Mouse (Mus musculus): ENCODE measurements at regions not wholly inside any gene's neighbourhood (a gene's known extent, or its start where the extent isn't known, plus 50 kb on each side); places are given as distances from the start of the nearest gene placed in this dataset.

- H3K36me3 ChIP-seq (ENCODE audit: control insufficient read depth in 1 of 2, insufficient read depth in 2 of 2, low read length in 2 of 2): peaks cover 0 to 5% of the 10 kb centered on the region in 2 experiments; a peak in 1 of 4 replicates
- H3K9ac ChIP-seq (ENCODE audit: control insufficient read depth, low read depth, low read length, poor library complexity, severe bottlenecking): no peak overlapping the region
- no peak overlapping the region for H3K4me3 ChIP-seq (ENCODE audit: control insufficient read depth in 1 of 2, insufficient read depth in 1 of 2, low read depth in 2 of 2, low read length in 2 of 2)
- no peak for DNase-seq (ENCODE audit: low read depth, low spot score)
- H3K4me1 ChIP-seq (ENCODE audit: control insufficient read depth in 1 of 2, insufficient read depth in 2 of 2, low read length in 2 of 2): no peaks in the 10 kb centered on the region
- no peak for TF ChIP-seq POLR2AphosphoS2 (IDR thresholded peaks at IDR 0.05; ENCODE audit: low read length)
- TF ChIP-seq KAT2A (conservative IDR thresholded peaks at IDR 0.05; ENCODE audit: low read depth, low read length): no peak
- no peak for TF ChIP-seq EP300 (IDR thresholded peaks at IDR 0.05; ENCODE audit: low read depth in 1 of 2, low read length in 2 of 2)
- no peak for TF ChIP-seq MEF2A (IDR thresholded peaks at IDR 0.05; ENCODE audit: extremely low read depth, insufficient replicate concordance, low read depth, low read length, poor library complexity, severe bottlenecking)
- TF ChIP-seq RCOR1 (IDR thresholded peaks at IDR 0.05; ENCODE audit: low read depth, low read length): peak; percentile 26; the same call in 1 of the 2 replicates
- TF ChIP-seq MAZ (IDR thresholded peaks at IDR 0.05; ENCODE audit: low read depth, low read length): no peak
- no peak for TF ChIP-seq SMC3 (IDR thresholded peaks at IDR 0.05; ENCODE audit: low read depth, low read length)
- no peak for TF ChIP-seq E2F4 (IDR thresholded peaks at IDR 0.05; ENCODE audit: borderline replicate concordance, low read depth, low read length)
- no peaks in the 10 kb centered on the region for H3K9me3 ChIP-seq (replicated peaks; ENCODE audit: insufficient read depth, low read length)
- H3K27me3 ChIP-seq (ENCODE audit: control insufficient read depth in 1 of 2, insufficient read depth in 2 of 2, low read length in 2 of 2): no peaks in the 10 kb centered on the region
- no peaks in the 10 kb centered on the region for H3K79me2 ChIP-seq (ENCODE audit: control insufficient read depth, insufficient read depth, low read length, poor library complexity)
- no peak overlapping the region for H3K27ac ChIP-seq (ENCODE audit: control insufficient read depth, low read depth, low read length)
Measured at GRCm38 (mm10) chr2:78999410-78999809, 131.5 kb downstream of the Ube2e3 start.

- no peak overlapping the region for H3K27ac ChIP-seq (ENCODE audit: control insufficient read depth, low read depth, low read length)
- no peaks in the 10 kb centered on the region for H3K79me2 ChIP-seq (ENCODE audit: control insufficient read depth, insufficient read depth, low read length, poor library complexity)
- no peaks in the 10 kb centered on the region for H3K27me3 ChIP-seq (ENCODE audit: control insufficient read depth in 1 of 2, insufficient read depth in 2 of 2, low read length in 2 of 2)
- no peak for DNase-seq (ENCODE audit: low read depth, low spot score)
- H3K36me3 ChIP-seq (ENCODE audit: control insufficient read depth in 1 of 2, insufficient read depth in 2 of 2, low read length in 2 of 2): no peaks in the 10 kb centered on the region
- H3K9me3 ChIP-seq (replicated peaks; ENCODE audit: insufficient read depth, low read length): no peaks in the 10 kb centered on the region
- H3K4me1 ChIP-seq (ENCODE audit: control insufficient read depth in 1 of 2, insufficient read depth in 2 of 2, low read length in 2 of 2): peaks cover 2 to 4% of the 10 kb centered on the region in 2 experiments; a peak in 1 of 4 replicates
- no peak overlapping the region for H3K9ac ChIP-seq (ENCODE audit: control insufficient read depth, low read depth, low read length, poor library complexity, severe bottlenecking)
- no peak overlapping the region for H3K4me3 ChIP-seq (ENCODE audit: control insufficient read depth in 1 of 2, insufficient read depth in 1 of 2, low read depth in 2 of 2, low read length in 2 of 2)
- TF ChIP-seq ZKSCAN1 (IDR thresholded peaks at IDR 0.05; ENCODE audit: low read depth, low read length): no peak
- TF ChIP-seq POLR2A (IDR thresholded peaks at IDR 0.05; ENCODE audit: control insufficient read depth in 1 of 2, insufficient read depth in 1 of 2, low read depth in 1 of 2, low read length in 2 of 2, poor library complexity in 1 of 2): no peak
- TF ChIP-seq ZC3H11A (IDR thresholded peaks at IDR 0.05; ENCODE audit: low read depth, low read length): no peak
- TF ChIP-seq POLR2AphosphoS2 (IDR thresholded peaks at IDR 0.05; ENCODE audit: low read length): no peak
- no peak for TF ChIP-seq UBTF (IDR thresholded peaks at IDR 0.05; ENCODE audit: borderline replicate concordance, insufficient read depth, low read depth, low read length)
Measured at GRCm38 (mm10) chr2:79004862-79005261, 136.9 kb downstream of the Ube2e3 start.

GRCm38 (mm10) chr2:79008642-79009041 lies 140.7 kb downstream of the Ube2e3 start:
- peak; percentile 21 for DNase-seq (ENCODE audit: low read depth, low spot score)
- Histone ChIP-seq H3K4me1 (ENCODE audit: control insufficient read depth in 1 of 2, insufficient read depth in 2 of 2, low read length in 2 of 2) (peaks cover 4 to 6% of the 10 kb centered on the region in 2 experiments; a peak in 1 of 4 replicates), H3K9me3 (replicated peaks; ENCODE audit: insufficient read depth, low read length) (no peaks in the 10 kb centered on the region), H3K79me2 (ENCODE audit: control insufficient read depth, insufficient read depth, low read length, poor library complexity) (no peaks in the 10 kb centered on the region), H3K36me3 (ENCODE audit: control insufficient read depth in 1 of 2, insufficient read depth in 2 of 2, low read length in 2 of 2) (peaks cover 0 to 3% of the 10 kb centered on the region in 2 experiments; a peak in 2 of 4 replicates), H3K9ac (ENCODE audit: control insufficient read depth, low read depth, low read length, poor library complexity, severe bottlenecking) (no peak overlapping the region), H3K4me3 (ENCODE audit: control insufficient read depth in 1 of 2, insufficient read depth in 1 of 2, low read depth in 2 of 2, low read length in 2 of 2) (no peak overlapping the region), H3K27ac (ENCODE audit: control insufficient read depth, low read depth, low read length) (no peak overlapping the region), H3K27me3 (ENCODE audit: control insufficient read depth in 1 of 2, insufficient read depth in 2 of 2, low read length in 2 of 2) (no peaks in the 10 kb centered on the region)
- no peak for TF ChIP-seq MAFK (IDR thresholded peaks at IDR 0.05; ENCODE audit: borderline replicate concordance, low read depth, low read length)
- no peak for TF ChIP-seq NELFE (IDR thresholded peaks at IDR 0.05; ENCODE audit: low read depth, low read length)
- TF ChIP-seq RCOR1 (IDR thresholded peaks at IDR 0.05; ENCODE audit: low read depth, low read length): no peak
- TF ChIP-seq E2F4 (IDR thresholded peaks at IDR 0.05; ENCODE audit: borderline replicate concordance, low read depth, low read length): no peak
- peak; percentile 77 for TF ChIP-seq ZNF384 (IDR thresholded peaks at IDR 0.05; ENCODE audit: low read depth, low read length)
- peak; percentile 48; the same call in 1 of the 2 replicates for TF ChIP-seq GATA1 (IDR thresholded peaks at IDR 0.05; ENCODE audit: low read depth, low read length)
- no peak for TF ChIP-seq BHLHE40 (IDR thresholded peaks at IDR 0.05; ENCODE audit: borderline replicate concordance, low read depth, low read length)
- no peak for TF ChIP-seq CHD2 (IDR thresholded peaks at IDR 0.05; ENCODE audit: low read length)

Measured in MEL (cell line).